Mouse (Mus musculus) ovary, adult 18-20 months (tissue): ENCODE data around the gene Gm3629.
"Not testable (repeated sequence)": the region's sequence is repeated elsewhere in the genome, so short reads cannot be mapped to it uniquely, and the experiment has no call there.

Source experiments
- DNase-seq: peaks from one replicate; pipeline ENCODE4 v3.0.0; 2022; ENCODE audit warnings: low spot score, mixed read lengths

The Gm3629 gene

GRCm38 (mm10) chr14:6590513-6590912 lies at the start of gene Gm3629:
Gm3629 (minus strand) TSS chr14:6590613.
- not testable (repeated sequence) for DNase-seq

GRCm38 (mm10) chr14:6622318-6622717 lies 31.9 kb upstream of the Gm3629 start, which contains the start of gene Gm3460:
Gm3460 (minus strand) TSS chr14:6622418.
- not testable (repeated sequence) for DNase-seq

- DNase-seq, result not testable (repeated sequence)
Measured at GRCm38 (mm10) chr14:6606436-6606835, 16.0 kb upstream of the Gm3629 start.

GRCm38 (mm10) chr14:6605004-6605403 lies 14.6 kb upstream of the Gm3629 start:
- not testable (repeated sequence) for DNase-seq

- not testable (repeated sequence) for DNase-seq
Measured at GRCm38 (mm10) chr14:6604551-6604950, 14.1 kb upstream of the Gm3629 start.

GRCm38 (mm10) chr14:6537190-6537589 lies 53.2 kb downstream of the Gm3629 start, which contains the start of gene Gm8356:
Gm8356 (minus strand) TSS chr14:6537290.
- not testable (repeated sequence) for DNase-seq
